Mouse (Mus musculus): ENCODE measurements around the gene Nemp1. TPM values are rescaled to one million over a fixed set of nuclear protein-coding genes. Genes with fewer than 3 reads are reported as not detected.

Nemp1 gene
- total RNA-seq (2023), result 9.3 TPM

GRCm38 (mm10) chr10:127666501-127667268 is at the start of gene Nemp1:
Nemp1 (plus strand) TSS chr10:127666901.

DNA sequence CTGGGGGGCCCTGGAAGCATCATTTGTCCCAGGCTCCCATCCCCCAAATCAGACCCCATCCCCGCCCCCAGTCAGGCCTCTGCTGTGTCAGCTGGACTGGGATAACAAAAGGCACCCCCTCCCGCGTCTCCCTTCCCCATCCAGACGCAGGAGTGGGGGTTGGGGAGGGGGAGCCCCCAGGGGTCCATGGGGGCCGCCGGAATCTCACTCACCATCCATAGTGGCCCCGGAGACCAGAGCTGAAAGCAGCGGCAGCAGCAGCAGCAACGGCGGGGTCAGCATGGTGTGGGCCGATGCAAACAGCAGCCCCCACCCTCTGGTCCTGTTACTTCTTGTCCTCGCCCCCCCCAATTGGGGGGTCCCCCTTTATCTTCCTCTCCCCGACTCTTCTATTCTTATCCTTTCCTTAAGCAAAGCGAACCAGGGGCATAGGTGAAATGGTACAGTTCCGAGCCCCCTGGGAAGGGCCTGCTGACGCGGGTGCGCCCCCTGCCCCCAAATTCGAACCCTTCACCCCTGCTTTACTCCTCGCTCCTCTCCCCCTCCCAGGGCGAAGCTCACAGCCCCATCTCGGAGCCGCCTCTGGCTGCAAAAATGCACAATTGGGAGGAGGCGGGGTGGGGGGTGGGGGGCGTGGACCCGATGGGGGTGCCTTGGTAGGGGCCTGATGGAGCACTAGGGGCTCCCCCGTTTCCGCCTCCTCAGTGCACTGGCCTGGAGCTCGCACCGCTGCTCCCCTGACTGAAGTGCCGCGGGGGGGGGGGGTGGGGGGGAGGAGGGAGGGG is 46.1 kb upstream of the Nemp1 start, which contains the start of gene Lrp1:
Lrp1 (minus strand) TSS at position 743 of the 785 bp plus-strand sequence.

GRCm38 (mm10) chr10:127642772-127643552 is 23.7 kb upstream of the Nemp1 start, which contains the start of gene Stat6:
Stat6 (plus strand) TSS chr10:127642986.

GRCm38 (mm10) chr10:127668093-127669050 is 1.7 kb downstream of the Nemp1 start, which contains the start of gene Nab2:
Nab2 (minus strand) TSS chr10:127668568.

DNA sequence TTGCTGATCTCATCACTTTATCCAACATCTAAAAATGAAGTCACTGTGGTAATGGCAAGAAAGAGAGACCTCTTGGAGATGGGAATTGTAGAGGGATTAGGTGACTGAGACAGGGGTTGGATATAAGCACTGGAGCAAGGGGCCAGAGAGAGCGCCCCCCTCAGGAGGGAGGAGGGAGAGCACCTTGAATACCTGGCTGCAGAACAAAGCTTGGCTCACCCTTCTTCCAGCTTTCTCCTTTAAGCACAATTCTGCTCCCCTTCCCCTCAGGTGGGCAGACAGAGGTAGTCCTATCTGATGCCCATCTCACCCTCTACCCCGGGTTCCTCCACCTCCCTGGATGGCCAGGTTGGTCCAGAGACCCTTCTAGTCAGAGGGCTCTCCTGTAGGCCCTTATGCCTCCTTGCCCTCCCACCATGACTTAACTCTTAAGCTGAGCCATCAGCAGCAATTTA is 38.1 kb downstream of the Nemp1 start, which contains the start of gene Myo1a:
Myo1a (plus strand) TSS at position 405 of the 455 bp plus-strand sequence.

DNA sequence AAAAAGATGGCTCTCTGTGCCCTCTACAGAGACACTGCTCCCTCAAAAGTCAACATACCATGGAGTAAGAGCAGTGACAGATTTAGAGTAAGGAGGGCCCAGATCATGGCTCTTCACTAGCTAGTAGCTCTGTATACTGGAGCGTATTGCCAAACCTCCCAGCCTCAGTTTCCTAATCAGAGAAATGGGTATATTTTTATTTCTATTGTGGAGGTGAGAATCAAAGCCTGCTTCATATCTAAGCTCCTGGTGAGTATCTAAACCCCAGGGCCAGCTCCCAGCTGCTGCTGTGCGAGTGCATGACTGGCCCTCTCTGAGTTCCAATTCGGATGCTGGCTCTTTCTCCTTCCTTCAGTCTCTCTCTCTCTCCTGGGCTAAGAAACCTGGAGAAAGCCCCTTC is 57.5 kb downstream of the Nemp1 start, which contains the start of gene Tac2:
Tac2 (plus strand) TSS at position 301 of the 400 bp plus-strand sequence.

DNA sequence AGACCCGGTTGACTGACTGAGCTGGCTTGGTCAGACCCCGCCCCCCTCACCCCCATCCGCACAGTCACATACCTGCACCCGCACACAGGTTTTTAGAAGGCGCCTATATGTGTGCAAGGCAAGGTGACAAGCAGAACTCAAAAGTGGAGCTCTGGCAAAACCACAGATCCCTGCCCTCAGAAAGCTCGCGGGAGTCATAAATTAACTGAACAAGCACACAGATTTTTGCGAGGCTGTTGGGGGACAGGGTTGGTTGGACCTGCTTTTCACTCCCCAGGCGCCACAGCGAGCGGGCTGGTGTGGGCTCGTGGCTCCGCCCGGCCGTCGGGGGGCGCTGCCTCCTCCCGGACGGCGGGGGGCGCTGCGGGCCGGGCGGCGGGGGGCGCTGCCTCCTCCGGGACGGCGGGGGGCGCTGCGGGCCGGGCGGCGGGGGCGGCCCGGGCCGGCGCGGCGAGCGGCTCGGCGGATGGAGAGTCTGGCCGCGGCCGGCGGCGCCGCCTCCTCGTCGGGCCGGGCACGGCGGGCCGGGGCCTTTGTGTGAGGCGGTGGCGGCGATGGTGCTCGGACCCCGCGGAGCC is 72.5 kb downstream of the Nemp1 start, which contains the start of gene Zbtb39:
Zbtb39 (plus strand) TSS at position 456 of the 578 bp plus-strand sequence.

Other genes starting within 250 kb of the Nemp1 start
- gene Stac3, start 165.2 kb upstream of the Nemp1 start, total RNA-seq (2023), result 4.3 TPM
- not detected for gene Ndufa4l2, start 151.9 kb upstream of the Nemp1 start, total RNA-seq (2023)
- 64.6 TPM for gene Shmt2, start 144.5 kb upstream of the Nemp1 start, total RNA-seq (2023)
- gene Nxph4, start 132.3 kb upstream of the Nemp1 start, total RNA-seq (2023), result not detected
- gene Lrp1, start 45.8 kb upstream of the Nemp1 start, total RNA-seq (2023), result 4.5 TPM
- 169 TPM for gene Stat6, start 23.9 kb upstream of the Nemp1 start, total RNA-seq (2023)
- 35.3 TPM for gene Nab2, start 1.7 kb downstream of the Nemp1 start, total RNA-seq (2023)
- gene Myo1a, start 38.3 kb downstream of the Nemp1 start, total RNA-seq (2023), result 0.38 TPM
- gene Tac2, start 57.6 kb downstream of the Nemp1 start, total RNA-seq (2023), result not detected
- gene Zbtb39, start 72.6 kb downstream of the Nemp1 start, total RNA-seq (2023), result 11.1 TPM
- gene Gpr182, start 84.8 kb downstream of the Nemp1 start, total RNA-seq (2023), result 0.18 TPM
- gene Rdh1, start 92.8 kb downstream of the Nemp1 start, total RNA-seq (2023), result 0.41 TPM
- not detected for gene Rdh16f1, start 92.9 kb downstream of the Nemp1 start, total RNA-seq (2023)
- not detected for gene Rdh9, start 109.5 kb downstream of the Nemp1 start, total RNA-seq (2023)
- gene Rdh16, start 134.3 kb downstream of the Nemp1 start, total RNA-seq (2023), result not detected
- not detected for gene Rdh19, start 183.0 kb downstream of the Nemp1 start, total RNA-seq (2023)
- not detected for gene Rdh16f2, start 199.6 kb downstream of the Nemp1 start, total RNA-seq (2023)
- not detected for gene Rdh7, start 221.9 kb downstream of the Nemp1 start, total RNA-seq (2023)
- not detected for gene Sdr9c7, start 231.6 kb downstream of the Nemp1 start, total RNA-seq (2023)

All from CD4-positive naive resting alpha-beta T cell, adult 76 days (primary cell).